Mouse (Mus musculus) gastrocnemius, postnatal 10 days (tissue): ENCODE measurements around the gene B4galnt1. TPM values are rescaled to one million over a fixed set of nuclear protein-coding genes. Genes with fewer than 3 reads are reported as not detected.
"Not testable (repeated sequence)": the region's sequence is repeated elsewhere in the genome, so short reads cannot be mapped to it uniquely, and the experiment has no call there.

Experiments used
- DNase-seq: peaks from one replicate; pipeline ENCODE4 v3.0.0; 2021; ENCODE audit warnings: mixed read lengths
- long read RNA-seq, 2 experiments: library from polyadenylated mRNA; stranded (forward); transcript quantifications; one replicate each; pipeline ENCODE4 v2.0.0; 2021
- total RNA-seq, 2 experiments: library from RNA; stranded (reverse); gene quantifications; 2 replicates each; pipeline ENCODE4 v1.2.3; 2021

B4galnt1 gene
- 1 to 10 TPM; 1.6 to 3.3 TPM for total RNA-seq
- long read RNA-seq, experiment 1, partial matches to known transcripts: 2 of 9 reads
- long read RNA-seq, experiment 1, other reads (novel, unspliced or antisense): 1 of 9 reads
- long read RNA-seq, experiment 2, transcript B4galnt1-201 (11 exons, 2,395 nt): major isoform, 5 of 6 reads
- long read RNA-seq, experiment 2, partial matches to known transcripts: 0 of 6 reads
- long read RNA-seq, experiment 2, other reads (novel, unspliced or antisense): 0 of 6 reads

GRCm38 (mm10) chr10:127164631-127165353 is at the start of gene B4galnt1:
TSS of gene B4galnt1 (plus strand) at chr10:127165225.
- peak; percentile 73 for DNase-seq

- no peak for DNase-seq
Observed at GRCm38 (mm10) chr10:127118470-127118869, 46.6 kb upstream of the B4galnt1 start.

- DNase-seq: no peak
Observed at GRCm38 (mm10) chr10:127119229-127119628, 45.8 kb upstream of the B4galnt1 start.

- DNase-seq: peak; percentile 20
Observed at GRCm38 (mm10) chr10:127120301-127121065, 44.5 kb upstream of the B4galnt1 start.

- DNase-seq: peak; percentile 92
Observed at GRCm38 (mm10) chr10:127121066-127121477, 44.0 kb upstream of the B4galnt1 start, which contains the start of gene Os9. TSS of gene Os9 (minus strand) at chr10:127121131.

GRCm38 (mm10) chr10:127122018-127122417 is 43.0 kb upstream of the B4galnt1 start:
- DNase-seq: no peak

GRCm38 (mm10) chr10:127122784-127123435 is 42.1 kb upstream of the B4galnt1 start:
- no peak for DNase-seq

- DNase-seq: peak; percentile 56
Observed at GRCm38 (mm10) chr10:127123436-127123805, 41.6 kb upstream of the B4galnt1 start.

- no peak for DNase-seq
Observed at GRCm38 (mm10) chr10:127125210-127126001, 39.6 kb upstream of the B4galnt1 start.

GRCm38 (mm10) chr10:127126579-127126978 is 38.4 kb upstream of the B4galnt1 start:
- no peak for DNase-seq

GRCm38 (mm10) chr10:127127711-127128279 is 37.2 kb upstream of the B4galnt1 start:
- no peak for DNase-seq

GRCm38 (mm10) chr10:127129431-127129830 is 35.6 kb upstream of the B4galnt1 start:
- DNase-seq: no peak

- no peak for DNase-seq
Observed at GRCm38 (mm10) chr10:127132469-127132868, 32.6 kb upstream of the B4galnt1 start.

GRCm38 (mm10) chr10:127134394-127135035 is 30.5 kb upstream of the B4galnt1 start:
- DNase-seq: not testable (repeated sequence)

GRCm38 (mm10) chr10:127135118-127135836 is 29.7 kb upstream of the B4galnt1 start:
- no peak for DNase-seq

GRCm38 (mm10) chr10:127136510-127136909 is 28.5 kb upstream of the B4galnt1 start:
- no peak for DNase-seq

- no peak for DNase-seq
Observed at GRCm38 (mm10) chr10:127137896-127138295, 27.1 kb upstream of the B4galnt1 start.

- DNase-seq: no peak
Observed at GRCm38 (mm10) chr10:127138328-127139141, 26.5 kb upstream of the B4galnt1 start.

- DNase-seq: no peak
Observed at GRCm38 (mm10) chr10:127140971-127141370, 24.1 kb upstream of the B4galnt1 start.
